Mouse (Mus musculus): ENCODE measurements around the gene Tnr. TPM values are rescaled to one million over a fixed set of nuclear protein-coding genes. Genes with fewer than 3 reads are reported as not detected.
"Not testable (repeated sequence)": the region's sequence is repeated elsewhere in the genome, so short reads cannot be mapped to it uniquely, and the experiment has no call there.

Gene Tnr
- total RNA-seq, 2 experiments from 2014 or later, result 138 to 146 TPM

DNA sequence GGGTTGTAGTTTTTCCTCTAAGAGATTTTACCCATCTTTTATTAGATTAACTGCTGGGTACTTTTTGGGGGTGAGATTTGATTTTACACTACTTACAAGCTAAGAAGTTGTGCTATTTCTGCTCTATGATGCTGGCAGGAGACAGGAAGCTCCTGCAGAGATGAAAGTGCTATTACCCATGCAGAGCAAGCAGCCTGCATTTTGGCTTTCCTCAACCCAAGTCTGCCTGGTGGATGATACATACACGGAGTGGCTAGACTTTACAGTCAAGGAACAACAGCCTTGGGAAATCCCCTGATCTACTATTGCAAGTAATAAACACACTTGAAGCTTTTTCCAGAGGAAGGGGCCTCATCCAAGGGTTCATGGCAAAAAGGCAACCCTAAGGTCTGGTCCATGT lies 430.0 kb downstream of the Tnr start:
- DNase-seq (ENCODE audit: extremely low spot score in 1 of 2, low spot score in 2 of 2), result no peak
- intact Hi-C loops (cut with DNase I), result no loop called here
- H3K27ac ChIP-seq, result no peak overlapping the region
- no peak overlapping the region for H3K4me3 ChIP-seq
- no peak for TF ChIP-seq CTCF (IDR thresholded peaks at IDR 0.05)

- DNase-seq (ENCODE audit: extremely low spot score in 1 of 2, low spot score in 2 of 2), result no peak
- TF ChIP-seq CTCF (IDR thresholded peaks at IDR 0.05), result no peak
- intact Hi-C loops (cut with DNase I), result no loop called here
Measured at GRCm38 (mm10) chr1:159963351-159963750, 439.8 kb downstream of the Tnr start.

DNA sequence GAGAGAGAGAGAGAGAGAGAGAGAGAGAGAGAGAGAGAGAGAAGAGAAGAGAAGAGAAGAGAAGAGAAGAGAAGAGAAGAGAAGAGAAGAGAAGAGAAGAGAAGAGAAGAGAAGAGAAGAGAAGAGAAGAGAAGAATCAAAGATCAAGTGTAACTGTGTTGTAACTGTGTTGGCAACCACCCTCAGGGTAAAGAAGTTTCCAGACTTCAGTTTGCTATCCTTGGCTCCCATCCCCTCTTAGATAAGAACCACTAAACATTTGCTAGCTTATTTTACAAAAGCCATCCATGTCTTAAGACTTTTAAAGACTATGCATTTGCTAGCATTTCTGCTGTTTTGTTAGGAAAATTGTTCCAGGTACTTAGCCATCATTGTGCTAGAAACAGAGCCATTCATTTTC lies 442.7 kb downstream of the Tnr start:
- intact Hi-C loops (cut with DNase I); H3K27ac ChIP-seq; H3K4me3 ChIP-seq; DNase-seq (ENCODE audit: extremely low spot score in 1 of 2, low spot score in 2 of 2): not testable (repeated sequence)

More at GRCm38 (mm10) chr1:159963351-159963750, 439.8 kb downstream of the Tnr start:
- no peak overlapping the region for H3K4me3 ChIP-seq
- H3K27ac ChIP-seq, result no peak overlapping the region

- no peak for TF ChIP-seq CTCF (IDR thresholded peaks at IDR 0.05)
- no peak overlapping the region for H3K27ac ChIP-seq
- intact Hi-C loops (cut with DNase I), result no loop called here
Measured at GRCm38 (mm10) chr1:159968395-159968794, 444.8 kb downstream of the Tnr start.

DNA sequence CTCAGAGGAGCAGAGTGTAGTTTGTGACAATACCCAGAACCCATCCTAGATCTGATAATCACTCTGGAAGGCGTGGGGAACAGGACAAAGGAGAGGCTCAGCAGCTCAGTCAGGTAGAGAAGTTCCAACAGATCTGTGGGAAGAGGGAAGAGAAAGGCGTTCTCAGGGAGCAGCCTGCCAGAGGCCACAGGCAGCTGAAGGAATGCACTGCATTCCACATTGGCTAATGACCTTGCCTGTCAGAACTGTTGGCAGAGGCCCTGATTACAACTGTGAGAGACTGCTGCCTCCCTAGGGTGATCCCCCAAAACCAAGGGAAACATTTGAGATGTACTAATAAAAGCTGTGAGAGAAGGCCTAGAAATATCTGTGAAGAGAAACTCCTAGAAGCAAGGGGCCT lies 454.2 kb downstream of the Tnr start:
- TF ChIP-seq CTCF (IDR thresholded peaks at IDR 0.05), result no peak
- Histone ChIP-seq H3K27ac (no peak overlapping the region), H3K4me3 (no peak overlapping the region)
- intact Hi-C loops (cut with DNase I), result no loop called here
- DNase-seq (ENCODE audit: extremely low spot score in 1 of 2, low spot score in 2 of 2), result no peak

More at GRCm38 (mm10) chr1:159968395-159968794, 444.8 kb downstream of the Tnr start:
- no peak overlapping the region for H3K4me3 ChIP-seq
- DNase-seq (ENCODE audit: extremely low spot score in 1 of 2, low spot score in 2 of 2), result no peak

DNA sequence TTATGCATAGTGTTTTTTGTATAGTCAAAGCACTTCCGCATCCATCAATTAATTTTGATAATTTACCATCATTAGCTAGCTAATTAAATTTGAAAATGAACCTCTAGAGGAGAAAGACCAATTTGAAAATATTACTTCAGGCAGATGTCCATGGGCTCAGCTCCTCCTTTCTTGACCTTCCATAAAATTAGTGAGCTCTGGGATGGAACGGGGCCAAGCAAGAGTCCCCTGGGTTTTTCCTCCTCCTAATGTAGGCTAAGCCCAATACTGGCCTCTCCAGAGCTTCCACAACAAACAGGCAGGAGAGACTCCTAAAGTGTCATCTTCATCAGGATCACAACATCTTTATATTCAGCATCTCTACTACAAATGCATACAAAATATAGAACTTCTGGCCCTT lies 455.5 kb downstream of the Tnr start:
- Histone ChIP-seq H3K4me3 (no peak overlapping the region), H3K27ac (no peak overlapping the region)
- DNase-seq (ENCODE audit: extremely low spot score in 1 of 2, low spot score in 2 of 2), result no peak
- no peak for TF ChIP-seq CTCF (IDR thresholded peaks at IDR 0.05)
- intact Hi-C loops (cut with DNase I), result no loop called here

- no peak for TF ChIP-seq CTCF (IDR thresholded peaks at IDR 0.05)
- intact Hi-C loops (cut with DNase I), result no loop called here
- Histone ChIP-seq H3K27ac (no peak overlapping the region), H3K4me3 (no peak overlapping the region)
- no peak for DNase-seq (ENCODE audit: extremely low spot score in 1 of 2, low spot score in 2 of 2)
Measured at GRCm38 (mm10) chr1:159980355-159980754, 456.8 kb downstream of the Tnr start.
